Mouse (Mus musculus) MEL (cell line): ENCODE results near the gene Btn1a1. TPM values are rescaled to one million over a fixed set of nuclear protein-coding genes. Genes with fewer than 3 reads are reported as not detected.

Experiments
- DNase-seq: peaks from one replicate; pipeline ENCODE4 v3.0.0; 2011; ENCODE audit warnings: low read depth, low spot score
- H3K27ac ChIP-seq: 2 replicates; pipeline ENCODE4 v1.5.1; 2012; ENCODE audit warnings: low read depth, mild to moderate bottlenecking, control low read depth, low read length, moderate library complexity; ENCODE audit not compliant: control insufficient read depth
- H3K27me3 ChIP-seq, 2 experiments: fragments of 150-350 bp in 1 of 2; sonication (generic) in 1 of 2; 2 replicates each; pipeline ENCODE4 v1.6.1; 2012; ENCODE audit warnings: low read length in 2 of 2, mild to moderate bottlenecking in 2 of 2, improper control_type of control experiment in 1 of 2, moderate library complexity in 1 of 2; ENCODE audit not compliant: insufficient read depth in 2 of 2, control insufficient read depth in 1 of 2
- H3K36me3 ChIP-seq, 2 experiments: 2 replicates each; pipeline ENCODE4 v1.6.1; 2012 to 2014; ENCODE audit warnings: low read length in 2 of 2, improper control_type of control experiment in 1 of 2, inconsistent platforms in 1 of 2, mild to moderate bottlenecking in 1 of 2; ENCODE audit not compliant: insufficient read depth in 2 of 2, control insufficient read depth in 1 of 2
- H3K4me1 ChIP-seq, 2 experiments: fragments of 150-350 bp in 1 of 2; sonication (generic) in 1 of 2; 2 replicates each; pipeline ENCODE4 v1.6.1; 2012; ENCODE audit warnings: low read length in 2 of 2, improper control_type of control experiment in 1 of 2, mild to moderate bottlenecking in 1 of 2; ENCODE audit not compliant: insufficient read depth in 2 of 2, control insufficient read depth in 1 of 2
- H3K4me3 ChIP-seq, 2 experiments: fragments of 150-350 bp in 1 of 2; sonication (generic) in 1 of 2; 2 replicates each; pipeline ENCODE4 v1.5.1; 2012; ENCODE audit warnings: low read depth in 2 of 2, low read length in 2 of 2, mild to moderate bottlenecking in 2 of 2, moderate library complexity in 2 of 2, control low read depth in 1 of 2, improper control_type of control experiment in 1 of 2; ENCODE audit not compliant: control insufficient read depth in 1 of 2, insufficient read depth in 1 of 2
- H3K79me2 ChIP-seq: 2 replicates; pipeline ENCODE4 v1.6.1; 2012; ENCODE audit warnings: mild to moderate bottlenecking, low read length, moderate library complexity; ENCODE audit not compliant: control insufficient read depth, poor library complexity, insufficient read depth
- H3K9ac ChIP-seq: 2 replicates; pipeline ENCODE4 v1.6.1; 2012; ENCODE audit warnings: low read depth, mild to moderate bottlenecking, control low read depth, low read length, moderate library complexity; ENCODE audit not compliant: control insufficient read depth, poor library complexity, severe bottlenecking
- H3K9me3 ChIP-seq: fragments of 150-350 bp; sonication (generic); replicated peaks from 2 replicates; pipeline ENCODE4 v1.6.1; 2012; ENCODE audit warnings: mild to moderate bottlenecking, low read length, improper control_type of control experiment, moderate library complexity; ENCODE audit not compliant: insufficient read depth
- CHD1 ChIP-seq: IDR thresholded peaks from 2 replicates; pipeline ENCODE4 v1.6.1; 2012; ENCODE audit warnings: low read depth, mild to moderate bottlenecking, inconsistent platforms, low read length, improper control_type of control experiment
- ELF1 ChIP-seq: IDR thresholded peaks from 2 replicates; pipeline ENCODE4 v1.6.1; 2014; ENCODE audit warnings: low read depth, mild to moderate bottlenecking, inconsistent platforms, low read length, improper control_type of control experiment, moderate library complexity
- GABPA ChIP-seq: IDR thresholded peaks from 2 replicates; pipeline ENCODE4 v1.6.1; 2012; ENCODE audit warnings: low read depth, mild to moderate bottlenecking, inconsistent platforms, low read length, improper control_type of control experiment, moderate library complexity
- GATA1 ChIP-seq: IDR thresholded peaks from 2 replicates; pipeline ENCODE4 v1.6.1; 2011; ENCODE audit warnings: low read depth, low read length, improper control_type of control experiment
- HCFC1 ChIP-seq: IDR thresholded peaks from 2 replicates; pipeline ENCODE4 v1.6.1; 2012; ENCODE audit warnings: low read depth, mild to moderate bottlenecking, inconsistent platforms, low read length, improper control_type of control experiment, moderate library complexity
- KAT2A ChIP-seq: conservative IDR thresholded peaks from 2 replicates; pipeline ENCODE4 v1.6.1; 2012; ENCODE audit warnings: low read depth, low read length, improper control_type of control experiment, inconsistent platforms
- MAFK ChIP-seq: IDR thresholded peaks from 2 replicates; pipeline ENCODE4 v1.6.1; 2011; ENCODE audit warnings: low read depth, mild to moderate bottlenecking, low read length, improper control_type of control experiment, borderline replicate concordance
- MAX ChIP-seq: IDR thresholded peaks from 2 replicates; pipeline ENCODE4 v1.6.1; 2011; ENCODE audit warnings: low read length, improper control_type of control experiment
- MAZ ChIP-seq: IDR thresholded peaks from 2 replicates; pipeline ENCODE4 v1.6.1; 2012; ENCODE audit warnings: low read depth, mild to moderate bottlenecking, inconsistent platforms, low read length, improper control_type of control experiment
- MYB ChIP-seq: IDR thresholded peaks from 2 replicates; pipeline ENCODE4 v1.6.1; 2011; ENCODE audit warnings: mild to moderate bottlenecking, low read depth, low read length, improper control_type of control experiment
- MYC ChIP-seq: IDR thresholded peaks from 2 replicates; pipeline ENCODE4 v1.6.1; 2011; ENCODE audit warnings: low read depth, mild to moderate bottlenecking, low read length, improper control_type of control experiment, moderate library complexity
- NELFE ChIP-seq: IDR thresholded peaks from 2 replicates; pipeline ENCODE4 v1.6.1; 2011; ENCODE audit warnings: low read depth, low read length, improper control_type of control experiment
- POLR2AphosphoS5 ChIP-seq: IDR thresholded peaks from 2 replicates; pipeline ENCODE4 v1.6.1; 2012; ENCODE audit warnings: low read depth, borderline replicate concordance, mild to moderate bottlenecking, inconsistent platforms, low read length, moderate library complexity, mixed read lengths
- TBP ChIP-seq: IDR thresholded peaks from 2 replicates; pipeline ENCODE4 v1.8.0; 2011; ENCODE audit warnings: low read depth, low read length, improper control_type of control experiment
- USF1 ChIP-seq: IDR thresholded peaks from 2 replicates; pipeline ENCODE4 v1.6.1; 2014; ENCODE audit warnings: low read depth, mild to moderate bottlenecking, inconsistent platforms, low read length, improper control_type of control experiment, moderate library complexity
- USF2 ChIP-seq, 2 experiments: IDR thresholded peaks; 2 replicates each; pipeline ENCODE4 v1.6.1; 2011 to 2012; ENCODE audit warnings: improper control_type of control experiment in 2 of 2, low read length in 2 of 2, borderline replicate concordance in 1 of 2, inconsistent platforms in 1 of 2, low read depth in 1 of 2, mild to moderate bottlenecking in 1 of 2; ENCODE audit not compliant: insufficient read depth in 1 of 2
- polyA plus RNA-seq, 2 experiments: library from polyadenylated mRNA; stranded (reverse) in 1 of 2; unstranded in 1 of 2; fragments of >175 nt in 1 of 2; fragments of >200 nt in 1 of 2; gene quantifications; 2 replicates each; pipeline versions ENCODE4 v1.2.1 to v1.2.4; 2012; ENCODE audit warnings: low replicate concordance in 2 of 2, low read depth in 1 of 2; ENCODE audit not compliant: insufficient read length in 2 of 2, insufficient read depth in 1 of 2, missing spikeins in 1 of 2
- total RNA-seq: library from RNA; depleted of rRNA; stranded (reverse); fragments of 300-350 nt; gene quantifications from 2 replicates; pipeline ENCODE4 v1.2.3, GENCODE M21; 2012

Gene Btn1a1
- total and polyA plus RNA-seq, 3 experiments = 0.25 TPM; not detected in 2

DNA sequence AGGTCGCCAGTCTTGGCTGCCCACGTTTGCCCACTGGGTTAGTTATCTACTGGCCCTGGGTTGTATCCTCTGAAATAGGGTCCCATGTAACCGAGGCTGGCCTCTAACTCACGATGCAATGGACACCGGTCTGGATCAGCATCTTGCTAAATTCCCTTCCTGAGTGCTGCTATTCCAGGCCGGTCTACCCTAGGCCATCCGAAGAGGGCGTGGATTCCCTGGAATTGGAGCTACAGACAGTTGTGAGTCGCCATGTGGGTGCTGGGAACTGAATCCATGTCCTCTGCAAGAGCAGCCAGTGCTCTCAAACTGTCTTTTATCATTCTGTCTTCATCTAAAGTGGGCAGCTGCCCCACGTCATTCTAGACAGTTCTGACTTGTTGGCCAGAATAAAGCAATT, 25.8 kb downstream of the Btn1a1 start:
- Histone ChIP-seq H3K9me3 (no peaks in the 10 kb centered on the region), H3K27me3 (no peaks in the 10 kb centered on the region), H3K36me3 (peaks cover 0 to 5% of the 10 kb centered on the region in 2 experiments; a peak in 1 of 4 replicates), H3K79me2 (no peaks in the 10 kb centered on the region; the same call in 1 of the 2 replicates), H3K4me1 (peaks cover 0 to 7% of the 10 kb centered on the region in 2 experiments; a peak in 1 of 4 replicates), H3K27ac (no peak overlapping the region), H3K4me3 (no peak overlapping the region), H3K9ac (no peak overlapping the region)
- DNase-seq = no peak
- TF ChIP-seq NELFE (no peak), POLR2AphosphoS5 (no peak), MYC (no peak), MAFK (no peak), ELF1 (no peak), USF1 (no peak), MAZ (no peak), USF2 (IDR thresholded peaks at IDR 0.05; ENCODE audit: borderline replicate concordance in 1 of 2, insufficient read depth in 1 of 2, low read depth in 1 of 2, low read length in 2 of 2) (no peak), CHD1 (no peak), MAX (no peak), HCFC1 (no peak)

DNA sequence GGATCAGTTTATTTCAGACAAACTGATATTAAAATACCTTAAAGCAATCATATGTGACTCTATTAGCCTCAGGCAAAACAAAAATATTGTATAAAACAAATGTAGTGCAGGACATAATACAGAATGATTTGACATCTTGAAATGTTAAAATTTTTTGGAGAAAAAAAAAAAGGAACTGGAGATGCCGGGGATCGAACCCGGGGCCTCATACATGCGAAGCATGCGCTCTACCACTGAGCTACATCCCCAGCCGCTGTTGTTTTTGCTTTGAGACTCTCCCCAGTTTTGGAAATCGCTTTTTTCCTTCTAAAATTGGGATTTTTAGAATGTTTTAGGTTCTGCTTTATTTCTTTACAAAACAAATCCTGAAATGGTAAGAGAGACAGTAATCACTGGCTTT, 27.2 kb downstream of the Btn1a1 start:
- TF ChIP-seq MYC (no peak), MYB (no peak), TBP (peak; percentile 100), POLR2AphosphoS5 (no peak), ELF1 (no peak), GABPA (no peak), HCFC1 (no peak), KAT2A (no peak), GATA1 (0 out of 2 replicates have a peak, but pooled peaks have one; percentile 4)
- Histone ChIP-seq H3K27me3 (no peaks in the 10 kb centered on the region), H3K79me2 (no peaks in the 10 kb centered on the region; the same call in 1 of the 2 replicates), H3K9me3 (no peaks in the 10 kb centered on the region), H3K4me3 (peak overlapping the region; percentile 48 to 71), H3K27ac (no peak overlapping the region), H3K9ac (peak overlapping the region; percentile 63), H3K36me3 (no peaks in the 10 kb centered on the region), H3K4me1 (peaks cover 0 to 7% of the 10 kb centered on the region in 2 experiments; a peak in 1 of 4 replicates)
- peak; percentile 70 for DNase-seq
